11 mouse cellular contexts compared by ENCODE assay signal in the genomic region with DNA sequence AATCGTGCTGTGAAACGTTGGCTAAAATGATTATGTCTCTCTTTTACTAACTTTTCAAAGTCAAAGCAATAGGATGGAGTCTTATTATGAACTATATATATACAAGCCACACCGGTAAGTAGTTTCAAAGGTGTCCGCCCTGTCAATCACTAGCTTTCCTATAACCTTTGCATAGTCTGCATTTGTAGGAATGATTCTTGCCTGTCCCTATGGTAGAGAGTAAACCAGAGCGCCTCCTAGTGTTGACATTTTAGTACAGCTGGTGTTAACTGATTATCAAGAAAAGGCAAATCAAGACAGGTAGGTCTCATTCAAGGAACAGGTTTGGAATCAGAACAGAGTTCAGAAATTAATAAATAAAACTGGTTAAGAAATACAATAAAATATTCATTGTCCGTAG. TPM values are rescaled to one million over a fixed set of nuclear protein-coding genes. Genes with fewer than 3 reads are reported as not detected.
DNase-seq lines count a peak whose midpoint lies in the region; ATAC-seq lines count a peak whose summit lies in the region.
"Had no signal": no experiment of that assay in that cellular context is flagged by ENCODE, and none has a peak within 500 bp of the region (broad histone marks: within the 10 kb centered on the region; RNA-seq: fewer than 3 reads in every experiment).

No protein-coding gene starts in this region.

- no peak overlapping the region for H3K9ac ChIP-seq in hindbrain, embryonic 11.5 days (ENCODE audit: low read depth, low read length)
- no peak overlapping the region for H3K9ac ChIP-seq in hindbrain, embryonic 13.5 days

- no peaks in the 10 kb centered on the region for H3K36me3 ChIP-seq in hindbrain, embryonic 11.5 days (ENCODE audit: control insufficient read depth, insufficient read depth, low read length)
- H3K36me3 ChIP-seq in hindbrain, embryonic 13.5 days: no peaks in the 10 kb centered on the region
- H3K36me3 ChIP-seq in embryonic facial prominence, embryonic 10.5 days (replicated peaks): no peaks in the 10 kb centered on the region

- no peaks in the 10 kb centered on the region for H3K4me1 ChIP-seq in hindbrain, embryonic 11.5 days (replicated peaks; ENCODE audit: control insufficient read depth, insufficient read depth, low read length)
- no peaks in the 10 kb centered on the region for H3K4me1 ChIP-seq in hindbrain, embryonic 13.5 days (replicated peaks)
- no peaks in the 10 kb centered on the region for H3K4me1 ChIP-seq in embryonic facial prominence, embryonic 10.5 days
- H3K4me1 ChIP-seq: megakaryocyte, embryonic 14.5 days had no signal

- H3K27ac ChIP-seq in hindbrain, embryonic 11.5 days (ENCODE audit: low read depth, low read length): no peak overlapping the region
- no peak overlapping the region for H3K27ac ChIP-seq in hindbrain, embryonic 13.5 days
- no peak overlapping the region for H3K27ac ChIP-seq in embryonic facial prominence, embryonic 10.5 days (replicated peaks)

- no peaks in the 10 kb centered on the region for H3K27me3 ChIP-seq in hindbrain, embryonic 11.5 days (ENCODE audit: control insufficient read depth, insufficient read depth, low read length)
- no peaks in the 10 kb centered on the region for H3K27me3 ChIP-seq in hindbrain, embryonic 13.5 days
- no peaks in the 10 kb centered on the region for H3K27me3 ChIP-seq in embryonic facial prominence, embryonic 10.5 days (replicated peaks; ENCODE audit: low read depth, poor library complexity, severe bottlenecking)
- H3K27me3 ChIP-seq: megakaryocyte, embryonic 14.5 days had no signal

- no peak overlapping the region for H3K4me2 ChIP-seq in hindbrain, embryonic 11.5 days (replicated peaks; ENCODE audit: low read depth, low read length)
- H3K4me2 ChIP-seq in hindbrain, embryonic 13.5 days: no peak overlapping the region

- ATAC-seq in hindbrain, embryonic 11.5 days (ENCODE audit: low FRiP score): peak; percentile 53; the same call in 1 of the 2 replicates
- no peak for ATAC-seq in hindbrain, embryonic 13.5 days (ENCODE audit: low FRiP score)
- no peak for ATAC-seq in erythroid progenitor cell, adult 5-6 weeks (replicated peaks; ENCODE audit: low FRiP score, poor library complexity, severe bottlenecking)

- peak; percentile 53 for DNase-seq in hindbrain, embryonic 11.5 days (ENCODE audit: low spot score)
- peak; percentile 7 for DNase-seq in right cerebral cortex, adult 18-20 months
- DNase-seq in right cerebral cortex, postnatal 25 days: no peak
- DNase-seq in embryonic facial prominence, embryonic 10.5 days (ENCODE audit: low spot score): peak; percentile 10
- DNase-seq in retina, postnatal 1 day: peak; percentile 44
- DNase-seq in heart, adult 18-20 months: no peak

- H3K4me3 ChIP-seq in hindbrain, embryonic 11.5 days (ENCODE audit: low read depth, low read length): no peak overlapping the region
- no peak overlapping the region for H3K4me3 ChIP-seq in hindbrain, embryonic 13.5 days
- H3K4me3 ChIP-seq in embryonic facial prominence, embryonic 10.5 days: no peak overlapping the region
- H3K4me3 ChIP-seq: megakaryocyte, embryonic 14.5 days had no signal

- H3K9me3 ChIP-seq in hindbrain, embryonic 11.5 days (ENCODE audit: control insufficient read depth, low read length): no peaks in the 10 kb centered on the region
- H3K9me3 ChIP-seq in hindbrain, embryonic 13.5 days: no peaks in the 10 kb centered on the region
- H3K9me3 ChIP-seq in embryonic facial prominence, embryonic 10.5 days: no peaks in the 10 kb centered on the region

- 54% methylated on average over 6 of the region's 6 CpGs for WGBS in hindbrain, embryonic 11.5 days
- WGBS in hindbrain, embryonic 13.5 days: 54% methylated on average over 6 of the region's 6 CpGs
- WGBS in embryonic facial prominence, embryonic 10.5 days: 55% methylated on average over 6 of the region's 6 CpGs

RNA-seq across cellular contexts. Expression of a gene that starts 20.5 kb away (rescaled TPM):
- polyA plus RNA-seq in hindbrain, embryonic 11.5 days (2014; fragmentation: Nextera tagmentation; extraction: Ambion mirVana): 1.1 and 1.5 TPM in 2 replicates
- 0.10 TPM in 1 of 2 replicates, not detected in the other for polyA plus RNA-seq in hindbrain, embryonic 13.5 days (2015; fragmentation: Nextera tagmentation; extraction: Ambion mirVana)
- polyA plus RNA-seq in embryonic facial prominence, embryonic 10.5 days (2016; fragmentation: Nextera tagmentation; extraction: Ambion mirVana): 4.2 TPM in 2 replicates
- total RNA-seq in erythroid progenitor cell, adult 5-6 weeks (2015; ENCODE audit: low replicate concordance): not detected in 2 replicates
- total RNA-seq in erythroid progenitor cell, adult 5-6 weeks (2017; ENCODE audit: low replicate concordance): not detected in 2 replicates
- total RNA-seq in heart, adult 18-20 months (2021): not detected
- total RNA-seq: adrenal gland, postnatal 36 days had no signal

RNA-seq across cellular contexts. Expression of a gene that starts 35.7 kb away (rescaled TPM):
- polyA plus RNA-seq in hindbrain, embryonic 11.5 days (2014; fragmentation: Nextera tagmentation; extraction: Ambion mirVana): not detected in 2 replicates
- not detected in 2 replicates for polyA plus RNA-seq in hindbrain, embryonic 13.5 days (2015; fragmentation: Nextera tagmentation; extraction: Ambion mirVana)
- polyA plus RNA-seq in embryonic facial prominence, embryonic 10.5 days (2016; fragmentation: Nextera tagmentation; extraction: Ambion mirVana): not detected in 2 replicates
- not detected in 2 replicates for total RNA-seq in erythroid progenitor cell, adult 5-6 weeks (2015; ENCODE audit: low replicate concordance)
- total RNA-seq in erythroid progenitor cell, adult 5-6 weeks (2017; ENCODE audit: low replicate concordance): not detected in 2 replicates
- total RNA-seq in heart, adult 18-20 months (2021): not detected
- total RNA-seq: adrenal gland, postnatal 36 days had no signal
- polyA plus RNA-seq: heart, embryonic 14.5 days had no signal

Comparison
In these comparisons a context has a peak if more than half of its experiments do, and no peak if none do; other contexts are left out.
1. DNase-seq: peak in hindbrain, embryonic 11.5 days (single experiment), right cerebral cortex, adult 18-20 months (single experiment), embryonic facial prominence, embryonic 10.5 days (single experiment) and retina, postnatal 1 day (single experiment); none in right cerebral cortex, postnatal 25 days (single experiment) and heart, adult 18-20 months (0 of 2).